Mouse (Mus musculus) ES-E14 (cell line): ENCODE data around the gene Sorcs2.

Experiments
- CHD2 ChIP-seq: IDR thresholded peaks from 2 replicates; pipeline ENCODE4 v1.6.1; 2014; ENCODE audit warnings: mild to moderate bottlenecking, low read depth, low read length, inconsistent platforms
- HCFC1 ChIP-seq: IDR thresholded peaks from 2 replicates; pipeline ENCODE4 v1.6.1; 2012; ENCODE audit warnings: low read length, inconsistent platforms, borderline replicate concordance; ENCODE audit not compliant: insufficient read depth
- ZC3H11A ChIP-seq: IDR thresholded peaks from 2 replicates; pipeline ENCODE4 v1.6.1; 2012; ENCODE audit warnings: low read depth, mild to moderate bottlenecking, inconsistent platforms, low read length, borderline replicate concordance
- ZNF384 ChIP-seq: IDR thresholded peaks from 2 replicates; pipeline ENCODE4 v1.6.1; 2012; ENCODE audit warnings: low read depth, low read length, inconsistent platforms

- TF ChIP-seq HCFC1 (no peak), CHD2 (no peak), ZNF384 (no peak), ZC3H11A (no peak)
These were observed 248.8 kb downstream of the Sorcs2 start for GRCm38 (mm10) chr5:36149098-36149497.
